Mouse (Mus musculus) intestine, embryonic 15.5 days (tissue): ENCODE data around the gene Ptgfr. TPM values are rescaled to one million over a fixed set of nuclear protein-coding genes. Genes with fewer than 3 reads are reported as not detected.

Source experiments
- ATAC-seq: fragments of 200-750 bp; cut with Nextera tagmentation; 2 replicates; pipeline ENCODE4 v1.8.0; 2017; ENCODE audit warnings: moderate TSS enrichment, moderate library complexity
- H3K27ac ChIP-seq: fragments of 300-500 bp; sonication (generic); 2 replicates; pipeline ENCODE4 v1.5.1; 2015; ENCODE audit warnings: mild to moderate bottlenecking, inconsistent platforms
- H3K27me3 ChIP-seq: fragments of 300-500 bp; sonication (generic); replicated peaks from 2 replicates; pipeline ENCODE4 v1.6.1; 2015; ENCODE audit warnings: inconsistent platforms
- H3K36me3 ChIP-seq: fragments of 300-500 bp; sonication (generic); 2 replicates; pipeline ENCODE4 v1.6.1; 2015; ENCODE audit warnings: inconsistent platforms
- H3K4me1 ChIP-seq: fragments of 300-500 bp; sonication (generic); replicated peaks from 2 replicates; pipeline ENCODE4 v1.6.1; 2015; ENCODE audit warnings: inconsistent platforms
- H3K4me2 ChIP-seq: fragments of 300-500 bp; sonication (generic); replicated peaks from 2 replicates; pipeline ENCODE4 v1.6.1; 2015; ENCODE audit warnings: mild to moderate bottlenecking, inconsistent platforms
- H3K4me3 ChIP-seq: fragments of 300-500 bp; sonication (generic); replicated peaks from 2 replicates; pipeline ENCODE4 v1.5.1; 2015; ENCODE audit warnings: inconsistent platforms
- H3K9ac ChIP-seq: fragments of 300-500 bp; sonication (generic); 2 replicates; pipeline ENCODE4 v1.6.1; 2015; ENCODE audit warnings: inconsistent platforms
- H3K9me3 ChIP-seq: fragments of 300-500 bp; sonication (generic); 2 replicates; pipeline ENCODE4 v1.6.1; 2016; ENCODE audit warnings: inconsistent platforms
- WGBS: fragments of 180-500 bp; shearing (Covaris S2); methylation state at CpG from one replicate; pipeline ENCODE4 v1.1.7; 2015; 5-methylcytosine and 5-hydroxymethylcytosine counted together
- polyA plus RNA-seq: library from polyadenylated mRNA; unstranded; fragments of >200 nt; fragmentation: Nextera tagmentation; extraction: Ambion mirVana; gene quantifications from 2 replicates; pipeline ENCODE4 v1.2.1, GENCODE M21; 2015

Ptgfr gene
- polyA plus RNA-seq, 1 experiment from 2014 or later, result 0.33 TPM

- 67% methylated on average over 3 of the region's 3 CpGs for WGBS
- H3K4me1 ChIP-seq, result peaks cover 14% of the 10 kb centered on the region; the same call in 1 of the 2 replicates
- ATAC-seq, result no peak
These were observed 1.6 kb downstream of the Ptgfr start for GRCm38 (mm10) chr3:151835831-151836230.

GRCm38 (mm10) chr3:151827950-151828610 lies 9.3 kb downstream of the Ptgfr start:
- Histone ChIP-seq H3K27ac (no peak overlapping the region), H3K4me3 (no peak overlapping the region), H3K9ac (no peak overlapping the region), H3K27me3 (no peaks in the 10 kb centered on the region), H3K9me3 (no peaks in the 10 kb centered on the region), H3K4me2 (no peak overlapping the region), H3K4me1 (no peaks in the 10 kb centered on the region), H3K36me3 (no peaks in the 10 kb centered on the region)
- WGBS, result 68% methylated on average over 11 of the region's 11 CpGs
- no peak for ATAC-seq

More at GRCm38 (mm10) chr3:151835831-151836230, 1.6 kb downstream of the Ptgfr start:
- Histone ChIP-seq H3K36me3 (no peaks in the 10 kb centered on the region), H3K4me2 (no peak overlapping the region), H3K9ac (no peak overlapping the region), H3K27ac (no peak overlapping the region), H3K9me3 (no peaks in the 10 kb centered on the region), H3K4me3 (no peak overlapping the region), H3K27me3 (no peaks in the 10 kb centered on the region)

- WGBS, result 77% methylated on average over 4 of the region's 4 CpGs
- no peak for ATAC-seq
- Histone ChIP-seq H3K9me3 (no peaks in the 10 kb centered on the region), H3K36me3 (no peaks in the 10 kb centered on the region), H3K4me1 (no peaks in the 10 kb centered on the region), H3K27me3 (no peaks in the 10 kb centered on the region), H3K27ac (no peak overlapping the region), H3K4me3 (no peak overlapping the region), H3K9ac (no peak overlapping the region), H3K4me2 (no peak overlapping the region)
These were observed 17.6 kb downstream of the Ptgfr start for GRCm38 (mm10) chr3:151819811-151820210.

- H3K27me3 ChIP-seq, result no peaks in the 10 kb centered on the region
- ATAC-seq, result no peak
- H3K9ac ChIP-seq, result no peak overlapping the region
- H3K4me3 ChIP-seq, result no peak overlapping the region
- H3K9me3 ChIP-seq, result no peaks in the 10 kb centered on the region
- no peaks in the 10 kb centered on the region for H3K36me3 ChIP-seq
- 78% methylated on average over 6 of the region's 6 CpGs for WGBS
- H3K27ac ChIP-seq, result no peak overlapping the region
- H3K4me1 ChIP-seq, result no peaks in the 10 kb centered on the region
- H3K4me2 ChIP-seq, result no peak overlapping the region
These were observed 19.2 kb downstream of the Ptgfr start for GRCm38 (mm10) chr3:151818265-151818664.

- no peaks in the 10 kb centered on the region for H3K27me3 ChIP-seq
These were observed 28.8 kb downstream of the Ptgfr start for GRCm38 (mm10) chr3:151808613-151809012.

GRCm38 (mm10) chr3:151788622-151789021 lies 48.8 kb downstream of the Ptgfr start:
- no peak overlapping the region for H3K4me3 ChIP-seq
- WGBS, result 80% methylated on average over 8 of the region's 8 CpGs
- H3K4me1 ChIP-seq, result no peaks in the 10 kb centered on the region
- H3K9ac ChIP-seq, result no peak overlapping the region
- no peak overlapping the region for H3K27ac ChIP-seq
- no peaks in the 10 kb centered on the region for H3K9me3 ChIP-seq
- no peaks in the 10 kb centered on the region for H3K36me3 ChIP-seq
- ATAC-seq, result no peak
- no peaks in the 10 kb centered on the region for H3K27me3 ChIP-seq
- no peak overlapping the region for H3K4me2 ChIP-seq

More at GRCm38 (mm10) chr3:151808613-151809012, 28.8 kb downstream of the Ptgfr start:
- H3K4me2 ChIP-seq, result no peak overlapping the region
- WGBS, result 63% methylated on average over 2 of the region's 2 CpGs
- H3K36me3 ChIP-seq, result no peaks in the 10 kb centered on the region
- no peak for ATAC-seq
- H3K9me3 ChIP-seq, result no peaks in the 10 kb centered on the region
- no peak overlapping the region for H3K27ac ChIP-seq
- H3K4me1 ChIP-seq, result no peaks in the 10 kb centered on the region
- H3K9ac ChIP-seq, result no peak overlapping the region
- H3K4me3 ChIP-seq, result no peak overlapping the region

- Histone ChIP-seq H3K27me3 (no peaks in the 10 kb centered on the region), H3K9ac (no peak overlapping the region), H3K9me3 (no peaks in the 10 kb centered on the region), H3K4me2 (no peak overlapping the region), H3K4me3 (no peak overlapping the region), H3K36me3 (no peaks in the 10 kb centered on the region), H3K4me1 (no peaks in the 10 kb centered on the region), H3K27ac (no peak overlapping the region)
- no peak for ATAC-seq
- 57% methylated on average over 4 of the region's 4 CpGs for WGBS
These were observed 62.3 kb downstream of the Ptgfr start for GRCm38 (mm10) chr3:151775089-151775488.

GRCm38 (mm10) chr3:151771074-151771473 lies 66.4 kb downstream of the Ptgfr start:
- Histone ChIP-seq H3K36me3 (no peaks in the 10 kb centered on the region), H3K9ac (no peak overlapping the region), H3K4me3 (no peak overlapping the region), H3K27me3 (no peaks in the 10 kb centered on the region), H3K4me1 (no peaks in the 10 kb centered on the region), H3K9me3 (no peaks in the 10 kb centered on the region), H3K27ac (no peak overlapping the region), H3K4me2 (no peak overlapping the region)
- WGBS, result 59% methylated on average over 3 of the region's 3 CpGs
- ATAC-seq, result no peak

GRCm38 (mm10) chr3:151749737-151750136 lies 87.7 kb downstream of the Ptgfr start, which contains the start of gene Ifi44:
Gene Ifi44, minus strand, starts transcription at chr3:151749960.
- WGBS, result 45% methylated on average over 7 of the region's 7 CpGs
- ATAC-seq, result no peak
- Histone ChIP-seq H3K4me2 (no peak within 1 kb of the TSS), H3K4me1 (no peaks in the 10 kb centered on the region), H3K27ac (no peak within 1 kb of the TSS), H3K4me3 (no peak within 1 kb of the TSS), H3K27me3 (no peaks in the 10 kb centered on the region), H3K9me3 (no peaks in the 10 kb centered on the region), H3K9ac (no peak within 1 kb of the TSS), H3K36me3 (no peaks in the 10 kb centered on the region)

GRCm38 (mm10) chr3:151748514-151748913 lies 88.9 kb downstream of the Ptgfr start:
- Histone ChIP-seq H3K4me3 (no peak overlapping the region), H3K9me3 (no peaks in the 10 kb centered on the region), H3K27ac (no peak overlapping the region), H3K4me1 (no peaks in the 10 kb centered on the region), H3K27me3 (no peaks in the 10 kb centered on the region), H3K36me3 (no peaks in the 10 kb centered on the region), H3K9ac (no peak overlapping the region), H3K4me2 (no peak overlapping the region)
- ATAC-seq, result no peak
- WGBS, result 82% methylated on average over 1 of the region's 1 CpGs

Other genes with a start within 250 kb of the Ptgfr start
- 0.32 and 0.59 TPM in 2 replicates for gene Ifi44, start 87.7 kb downstream of the Ptgfr start, polyA plus RNA-seq
- gene Ifi44l, start 74.7 kb downstream of the Ptgfr start, polyA plus RNA-seq, result not detected in 2 replicates